Mouse (Mus musculus) testis, adult 2 months (tissue): ENCODE results near the gene Sytl2. TPM values are rescaled to one million over a fixed set of nuclear protein-coding genes. Genes with fewer than 3 reads are reported as not detected.

ENCODE experiments used
- H3K27ac ChIP-seq: fragments of 200-500 bp; 2 replicates; pipeline ENCODE4 v1.5.1; 2012; ENCODE audit warnings: low read depth, low read length; ENCODE audit not compliant: control insufficient read depth, insufficient read depth
- H3K27me3 ChIP-seq: fragments of 200-500 bp; 2 replicates; pipeline ENCODE4 v1.6.1; 2012; ENCODE audit warnings: mild to moderate bottlenecking, low read length, moderate library complexity; ENCODE audit not compliant: control insufficient read depth, insufficient read depth
- H3K36me3 ChIP-seq: fragments of 200-500 bp; 2 replicates; pipeline ENCODE4 v1.6.1; 2012; ENCODE audit warnings: mild to moderate bottlenecking, low read length; ENCODE audit not compliant: control insufficient read depth, insufficient read depth
- H3K4me1 ChIP-seq: fragments of 200-500 bp; 2 replicates; pipeline ENCODE4 v1.6.1; 2012; ENCODE audit warnings: low read length; ENCODE audit not compliant: control insufficient read depth, insufficient read depth
- H3K4me3 ChIP-seq: fragments of 200-500 bp; 2 replicates; pipeline ENCODE4 v1.5.1; 2012; ENCODE audit warnings: low read depth, mild to moderate bottlenecking, low read length, moderate library complexity, mixed read lengths; ENCODE audit not compliant: control insufficient read depth
- CTCF ChIP-seq: fragments of 200-500 bp; IDR thresholded peaks from 2 replicates; pipeline ENCODE4 v1.5.1; 2012; ENCODE audit warnings: low read depth, mild to moderate bottlenecking, inconsistent platforms, low read length, moderate library complexity; ENCODE audit not compliant: control insufficient read depth, insufficient read depth, insufficient replicate concordance
- POLR2A ChIP-seq: fragments of 200-500 bp; IDR thresholded peaks from 2 replicates; pipeline ENCODE4 v1.6.1; 2012; ENCODE audit warnings: low read depth, mild to moderate bottlenecking, inconsistent platforms, low read length, moderate library complexity; ENCODE audit not compliant: control insufficient read depth
- polyA plus RNA-seq: library from polyadenylated mRNA; depleted of rRNA; stranded (reverse); fragments of >200 nt; gene quantifications from 2 replicates; pipeline ENCODE4 v1.2.3, GENCODE M21; 2012

Gene Sytl2
- polyA plus RNA-seq, 1 experiment: 1.7 TPM

- Histone ChIP-seq H3K36me3 (no peaks in the 10 kb centered on the region), H3K27me3 (no peaks in the 10 kb centered on the region), H3K4me3 (no peak overlapping the region), H3K4me1 (no peaks in the 10 kb centered on the region), H3K27ac (no peak overlapping the region)
- no peak for TF ChIP-seq CTCF
- no peak for TF ChIP-seq POLR2A
Observed at GRCm38 (mm10) chr7:90312151-90312883, 10.3 kb downstream of the Sytl2 start.

- Histone ChIP-seq H3K4me3 (no peak overlapping the region), H3K36me3 (no peaks in the 10 kb centered on the region), H3K4me1 (no peaks in the 10 kb centered on the region), H3K27me3 (no peaks in the 10 kb centered on the region), H3K27ac (no peak overlapping the region)
- TF ChIP-seq POLR2A (no peak), CTCF (no peak)
Observed at GRCm38 (mm10) chr7:90313421-90313820, 11.4 kb downstream of the Sytl2 start.

- Histone ChIP-seq H3K27ac (no peak overlapping the region), H3K36me3 (no peaks in the 10 kb centered on the region), H3K4me3 (no peak overlapping the region), H3K27me3 (no peaks in the 10 kb centered on the region), H3K4me1 (no peaks in the 10 kb centered on the region)
- no peak for TF ChIP-seq POLR2A
- no peak for TF ChIP-seq CTCF
Observed at GRCm38 (mm10) chr7:90316823-90317222, 14.8 kb downstream of the Sytl2 start.

- Histone ChIP-seq H3K4me1 (no peaks in the 10 kb centered on the region), H3K27ac (no peak overlapping the region), H3K4me3 (no peak overlapping the region), H3K27me3 (no peaks in the 10 kb centered on the region), H3K36me3 (no peaks in the 10 kb centered on the region)
- TF ChIP-seq CTCF: no peak
- TF ChIP-seq POLR2A: no peak
Observed at GRCm38 (mm10) chr7:90319446-90319845, 17.4 kb downstream of the Sytl2 start.

- H3K27ac ChIP-seq: no peak overlapping the region
- no peaks in the 10 kb centered on the region for H3K36me3 ChIP-seq
- no peaks in the 10 kb centered on the region for H3K27me3 ChIP-seq
- H3K4me3 ChIP-seq: no peak overlapping the region
- H3K4me1 ChIP-seq: no peaks in the 10 kb centered on the region
- TF ChIP-seq CTCF: no peak
- TF ChIP-seq POLR2A: no peak
Observed at GRCm38 (mm10) chr7:90320124-90320523, 18.1 kb downstream of the Sytl2 start.

GRCm38 (mm10) chr7:90325166-90325565 lies 23.1 kb downstream of the Sytl2 start:
- Histone ChIP-seq H3K27ac (no peak overlapping the region), H3K36me3 (no peaks in the 10 kb centered on the region), H3K4me3 (no peak overlapping the region), H3K4me1 (no peaks in the 10 kb centered on the region), H3K27me3 (no peaks in the 10 kb centered on the region)
- TF ChIP-seq CTCF (no peak), POLR2A (no peak)

- Histone ChIP-seq H3K27ac (no peak overlapping the region), H3K4me1 (no peaks in the 10 kb centered on the region), H3K4me3 (no peak overlapping the region), H3K36me3 (no peaks in the 10 kb centered on the region), H3K27me3 (no peaks in the 10 kb centered on the region)
- TF ChIP-seq POLR2A (no peak), CTCF (no peak)
Observed at GRCm38 (mm10) chr7:90330200-90330599, 28.1 kb downstream of the Sytl2 start.

GRCm38 (mm10) chr7:90332483-90333065 lies 30.5 kb downstream of the Sytl2 start:
- H3K27ac ChIP-seq: no peak overlapping the region
- H3K27me3 ChIP-seq: no peaks in the 10 kb centered on the region
- TF ChIP-seq CTCF (no peak), POLR2A (no peak)
- no peak overlapping the region for H3K4me3 ChIP-seq
- no peaks in the 10 kb centered on the region for H3K36me3 ChIP-seq
- no peaks in the 10 kb centered on the region for H3K4me1 ChIP-seq
